Mouse (Mus musculus): ENCODE results near the gene Mfsd7a.

DNA sequence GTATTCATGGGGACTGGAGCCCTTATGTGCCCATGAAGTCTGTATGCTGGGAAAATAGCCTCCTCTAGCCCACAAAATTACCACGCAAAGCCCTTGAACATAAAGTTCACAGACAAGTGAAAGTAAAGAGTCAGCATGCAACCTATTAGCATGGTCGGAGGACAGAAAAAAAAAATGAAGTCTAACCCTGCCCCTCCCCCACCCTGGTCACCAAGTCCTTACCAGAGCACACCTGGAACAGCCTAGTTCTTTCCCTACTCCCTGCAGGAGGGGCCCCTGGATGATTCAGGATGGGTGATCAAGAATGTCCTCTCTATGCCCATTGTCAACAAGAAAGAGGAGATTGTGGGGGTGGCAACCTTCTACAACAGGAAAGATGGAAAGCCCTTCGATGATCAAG, 25.9 kb downstream of the Mfsd7a start:
- TF ChIP-seq USF1 (IDR thresholded peaks at IDR 0.05; ENCODE audit: low read depth) (no peak), MAX (IDR thresholded peaks at IDR 0.05; ENCODE audit: low read depth) (no peak)
